Comparison of ENCODE assay signal across 31 mouse cellular contexts in genomic region chr3:57674075-57674474, GRCm38 (mm10). TPM values are rescaled to one million over a fixed set of nuclear protein-coding genes. Genes with fewer than 3 reads are reported as not detected.
DNase-seq lines count a peak whose midpoint lies in the region; ATAC-seq and TF ChIP-seq lines count a peak whose summit lies in the region.
"Had no signal": no experiment of that assay in that cellular context is flagged by ENCODE, and none has a peak within 500 bp of the region (broad histone marks: within the 10 kb centered on the region; RNA-seq: fewer than 3 reads in every experiment).

No protein-coding gene starts in this region.

- TF ChIP-seq CTCF in CH12.LX (conservative IDR thresholded peaks at IDR 0.05 in 1 of 2, IDR thresholded peaks at IDR 0.05 in 1 of 2; ENCODE audit: low read depth in 2 of 2, low read length in 2 of 2), result no peak
- TF ChIP-seq CTCF in bone marrow macrophage, adult 2 months (IDR thresholded peaks at IDR 0.05; ENCODE audit: low read depth, low read length), result no peak

- WGBS in lung, embryonic 15.5 days, result 64% methylated on average over 2 of the region's 2 CpGs

- H3K4me1 ChIP-seq in lung, embryonic 15.5 days, result no peaks in the 10 kb centered on the region
- peaks cover 12 to 33% of the 10 kb centered on the region in 2 experiments; a peak in 3 of 4 replicates for H3K4me1 ChIP-seq in CH12.LX (ENCODE audit: control insufficient read depth in 1 of 2, insufficient read depth in 2 of 2)
- peaks cover 15% of the 10 kb centered on the region for H3K4me1 ChIP-seq in bone marrow macrophage, adult 2 months (ENCODE audit: control insufficient read depth, insufficient read depth, low read length)
- H3K4me1 ChIP-seq: embryonic facial prominence, embryonic 13.5 days; heart, embryonic 10.5 days; heart, embryonic 13.5 days had no signal

- in situ Hi-C loops in CH12.LX (cut with MboI; ENCODE audit: low pct_ligation_motif_present, low pct_unique_long_range_greater_than_20kb, low sequenced_read_pairs), result loop anchor here (25.0 kb wide), 1 partner anchor 438 kb away; no protein-coding TSS in a partner anchor

- no peak overlapping the region for H3K4me2 ChIP-seq in lung, embryonic 15.5 days
- H3K4me2 ChIP-seq in CH12.LX (ENCODE audit: insufficient read depth, low read depth, poor library complexity, severe bottlenecking), result peak overlapping the region; percentile 99; the same call in 1 of the 2 replicates
- H3K4me2 ChIP-seq: embryonic facial prominence, embryonic 13.5 days; heart, embryonic 13.5 days; hindbrain, embryonic 14.5 days had no signal

- dilution Hi-C loops in CH12.LX (cut with MboI; ENCODE audit: extremely low pct_ligation_motif_present, extremely low pct_unique_long_range_greater_than_20kb, low sequenced_read_pairs), result no loop called here

- no peaks in the 10 kb centered on the region for H3K36me3 ChIP-seq in lung, embryonic 15.5 days
- H3K36me3 ChIP-seq in CH12.LX (replicated peaks in 1 of 2; ENCODE audit: control insufficient read depth in 1 of 2, insufficient read depth in 1 of 2, low read length in 1 of 2), result no peaks in the 10 kb centered on the region
- H3K36me3 ChIP-seq: embryonic facial prominence, embryonic 13.5 days; heart, embryonic 10.5 days; heart, embryonic 13.5 days had no signal

- H3K9ac ChIP-seq in lung, embryonic 15.5 days, result no peak overlapping the region
- H3K9ac ChIP-seq in CH12.LX (ENCODE audit: insufficient read depth, low read depth), result no peak overlapping the region
- H3K9ac ChIP-seq: embryonic facial prominence, embryonic 13.5 days; forebrain, postnatal 0 days; heart, embryonic 13.5 days; hindbrain, embryonic 14.5 days had no signal

- TF ChIP-seq EP300 in CH12.LX (IDR thresholded peaks at IDR 0.05; ENCODE audit: low read length), result no peak

- H3K27ac ChIP-seq in lung, embryonic 15.5 days, result peak overlapping the region; percentile 80
- H3K27ac ChIP-seq in CH12.LX (ENCODE audit: insufficient read depth, low read depth), result no peak overlapping the region
- peak overlapping the region; percentile 26; the same call in 1 of the 2 replicates for H3K27ac ChIP-seq in bone marrow macrophage, adult 2 months (ENCODE audit: insufficient read depth, low read depth, low read length)
- H3K27ac ChIP-seq: embryonic facial prominence, embryonic 13.5 days; heart, adult 2 months; heart, embryonic 10.5 days; heart, embryonic 13.5 days; hindbrain, embryonic 14.5 days; hindbrain, postnatal 0 days had no signal

- TF ChIP-seq RAD21 in CH12.LX (IDR thresholded peaks at IDR 0.05; ENCODE audit: low read depth, low read length), result no peak

- ATAC-seq in lung, embryonic 15.5 days (ENCODE audit: borderline replicate concordance, extremely low read depth, low FRiP score, low TSS enrichment), result no peak
- ATAC-seq: activated CD4-positive, CD25-positive, alpha-beta regulatory T cell, adult 4 months; CD4-positive, CD25-positive, alpha-beta regulatory T cell, adult 4 months; forebrain, embryonic 14.5 days; forebrain, postnatal 0 days; hindbrain, postnatal 0 days; inflammation-experienced regulatory T-cells, adult 6 months had no signal

- H3K79me2 ChIP-seq in CH12.LX (replicated peaks; ENCODE audit: control insufficient read depth, extremely low read depth, insufficient read depth, poor library complexity, severe bottlenecking), result no peaks in the 10 kb centered on the region

- no peak overlapping the region for H3K4me3 ChIP-seq in lung, embryonic 15.5 days
- H3K4me3 ChIP-seq in CH12.LX (replicated peaks in 1 of 3; ENCODE audit: low read depth in 2 of 3, low read length in 2 of 3, poor library complexity in 1 of 3), result no peak overlapping the region
- H3K4me3 ChIP-seq in bone marrow macrophage, adult 2 months (ENCODE audit: insufficient read depth, low read length), result no peak overlapping the region
- H3K4me3 ChIP-seq: embryonic facial prominence, embryonic 13.5 days; heart, adult 2 months; heart, embryonic 10.5 days; heart, embryonic 13.5 days had no signal

- no peaks in the 10 kb centered on the region for H3K9me3 ChIP-seq in lung, embryonic 15.5 days
- peaks cover 2% of the 10 kb centered on the region for H3K9me3 ChIP-seq in CH12.LX (replicated peaks; ENCODE audit: low read length)
- H3K9me3 ChIP-seq: embryonic facial prominence, embryonic 13.5 days; heart, embryonic 10.5 days; heart, embryonic 13.5 days had no signal

- no peak for DNase-seq in lung, postnatal 14 days
- DNase-seq in CH12.LX (ENCODE audit: extremely low read depth), result no peak
- peak; percentile 36 for DNase-seq in lung, postnatal 25 days (ENCODE audit: low spot score)
- no peak for DNase-seq in frontal cortex, postnatal 10 days (ENCODE audit: low spot score in 2 of 2)
- no peak for DNase-seq in urinary bladder, postnatal 25 days (ENCODE audit: low spot score)
- DNase-seq: adrenal gland, adult 8-10 months; adrenal gland, postnatal 25 days; cerebellum, adult 18-20 months; cerebellum, adult 9-10 months; cerebellum, postnatal 14 days; forebrain, postnatal 0 days; gastrocnemius, postnatal 25 days; heart, postnatal 4 days had no signal

- no peak for TF ChIP-seq POLR2A in CH12.LX (IDR thresholded peaks at IDR 0.05; ENCODE audit: low read depth, low read length)
- TF ChIP-seq POLR2A in bone marrow macrophage, adult 2 months (IDR thresholded peaks at IDR 0.05; ENCODE audit: borderline replicate concordance, low read depth, low read length), result no peak

- no peaks in the 10 kb centered on the region for H3K27me3 ChIP-seq in lung, embryonic 15.5 days
- no peaks in the 10 kb centered on the region for H3K27me3 ChIP-seq in CH12.LX (replicated peaks)
- H3K27me3 ChIP-seq: embryonic facial prominence, embryonic 13.5 days; heart, embryonic 13.5 days had no signal

TF ChIP-seq in CH12.LX, 34 proteins besides CTCF, POLR2A, EP300 and RAD21:
- TF ChIP-seq SIN3A (IDR thresholded peaks at IDR 0.05; ENCODE audit: low read length) (no peak), ZNF384 (IDR thresholded peaks at IDR 0.05; ENCODE audit: low read depth, low read length) (no peak), USF1 (IDR thresholded peaks at IDR 0.05; ENCODE audit: low read depth, low read length) (no peak), ELF1 (IDR thresholded peaks at IDR 0.05; ENCODE audit: low read depth, low read length) (no peak), E2F4 (IDR thresholded peaks at IDR 0.05; ENCODE audit: insufficient replicate concordance, low read depth, low read length) (no peak), NELFE (IDR thresholded peaks at IDR 0.05; ENCODE audit: low read depth, low read length) (no peak), ZMIZ1 (IDR thresholded peaks at IDR 0.05; ENCODE audit: low read depth, low read length) (no peak)

RNA-seq across cellular contexts. Expression of gene Ankub1, which starts 18.5 kb away (rescaled TPM):
- 0.16 and 0.19 TPM in 2 replicates for polyA plus RNA-seq in lung, embryonic 15.5 days (2015; fragmentation: Nextera tagmentation; extraction: Ambion mirVana)
- total RNA-seq in CH12.LX (2012; rRNA removed) (not detected in 2 replicates), CH12.LX (2014; rRNA removed) (0.28 TPM in 1 of 2 replicates, not detected in the other)
- 0.14 and 0.20 TPM in 2 replicates for polyA plus RNA-seq in CH12.LX (2012; ENCODE audit: insufficient read length, low read depth)
- 0.39 TPM in 1 of 2 replicates, not detected in the other for polyA plus RNA-seq in bone marrow macrophage, adult 2 months (2012; ENCODE audit: insufficient read depth, insufficient read length, missing spikeins)
- total RNA-seq: adrenal gland, adult 8-10 months; adrenal gland, postnatal 25 days; ES-E14; gastrocnemius, adult 8-10 months; gastrocnemius, postnatal 25 days; granulocyte monocyte progenitor cell, adult 5-6 weeks; heart, adult 2 months; heart, postnatal 14 days; heart, postnatal 4 days had no signal
- polyA plus RNA-seq: C2C12; CD4-positive, CD25-positive, alpha-beta regulatory T cell, adult 4 months; forebrain, embryonic 11.5 days; heart, embryonic 10.5 days; heart, embryonic 13.5 days had no signal

RNA-seq across cellular contexts. Expression of gene Commd2, which starts 22.6 kb away (rescaled TPM):
- polyA plus RNA-seq in lung, embryonic 15.5 days (2015; fragmentation: Nextera tagmentation; extraction: Ambion mirVana), result 88.7 and 94.3 TPM in 2 replicates
- total RNA-seq in CH12.LX (2012; rRNA removed) (35.3 and 44.4 TPM in 2 replicates), CH12.LX (2014; rRNA removed) (65.3 and 69.1 TPM in 2 replicates)
- 53.2 and 63.5 TPM in 2 replicates for polyA plus RNA-seq in CH12.LX (2012; ENCODE audit: insufficient read length, low read depth)
- 34.5 and 38.6 TPM in 2 replicates for polyA plus RNA-seq in bone marrow macrophage, adult 2 months (2012; ENCODE audit: insufficient read depth, insufficient read length, missing spikeins)
